Mouse (Mus musculus) mouse embryonic stem cell (cell line): ENCODE results near the gene S1pr4.

Experiments used
- in situ Hi-C, 2 experiments: fragments of 300-500 bp; cut with MboI; formaldehyde crosslinking; loops; 1 replicate in 1 of 2; 3 replicates in 1 of 2; pipeline ENCODE4 v1.14.3; 2019 to 2020; ENCODE audit warnings: low sequenced_read_pairs in 2 of 2, low pct_unique_long_range_greater_than_20kb in 1 of 2, mixed read lengths in 1 of 2; ENCODE audit not compliant: unreplicated experiment in 1 of 2

Gene S1pr4

DNA sequence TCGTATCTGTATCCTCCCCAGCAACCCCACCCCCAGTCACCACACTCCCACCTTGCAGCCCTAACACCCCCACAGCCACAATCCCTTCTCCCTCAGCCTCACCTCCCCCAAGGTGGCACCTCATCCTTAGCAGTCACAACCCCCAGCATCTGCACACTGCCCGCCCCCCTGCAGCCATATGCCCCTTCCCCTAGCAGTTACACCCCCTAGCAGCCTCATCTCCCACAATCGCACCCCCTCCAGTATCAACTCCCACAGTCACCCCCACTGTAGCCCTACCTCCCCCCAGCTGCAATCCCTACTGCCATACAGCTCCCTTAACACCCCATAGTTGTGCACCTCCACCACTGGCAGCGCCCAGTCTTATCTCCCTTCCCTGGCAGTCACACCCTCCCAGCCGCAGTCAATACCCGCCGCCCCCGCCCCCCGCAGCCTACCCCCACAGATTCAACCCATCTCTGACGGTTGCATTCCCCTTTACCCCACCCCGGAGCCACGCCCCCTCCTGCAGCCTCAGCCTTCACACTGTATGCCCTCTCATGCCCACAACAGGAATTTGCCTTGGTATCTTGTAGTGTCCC is 42.9 kb downstream of the S1pr4 start:
- in situ Hi-C loops: loop anchor here in 1 of 2 experiments (5.0 kb wide), 1 partner anchor 250 kb away; no protein-coding TSS in a partner anchor

DNA sequence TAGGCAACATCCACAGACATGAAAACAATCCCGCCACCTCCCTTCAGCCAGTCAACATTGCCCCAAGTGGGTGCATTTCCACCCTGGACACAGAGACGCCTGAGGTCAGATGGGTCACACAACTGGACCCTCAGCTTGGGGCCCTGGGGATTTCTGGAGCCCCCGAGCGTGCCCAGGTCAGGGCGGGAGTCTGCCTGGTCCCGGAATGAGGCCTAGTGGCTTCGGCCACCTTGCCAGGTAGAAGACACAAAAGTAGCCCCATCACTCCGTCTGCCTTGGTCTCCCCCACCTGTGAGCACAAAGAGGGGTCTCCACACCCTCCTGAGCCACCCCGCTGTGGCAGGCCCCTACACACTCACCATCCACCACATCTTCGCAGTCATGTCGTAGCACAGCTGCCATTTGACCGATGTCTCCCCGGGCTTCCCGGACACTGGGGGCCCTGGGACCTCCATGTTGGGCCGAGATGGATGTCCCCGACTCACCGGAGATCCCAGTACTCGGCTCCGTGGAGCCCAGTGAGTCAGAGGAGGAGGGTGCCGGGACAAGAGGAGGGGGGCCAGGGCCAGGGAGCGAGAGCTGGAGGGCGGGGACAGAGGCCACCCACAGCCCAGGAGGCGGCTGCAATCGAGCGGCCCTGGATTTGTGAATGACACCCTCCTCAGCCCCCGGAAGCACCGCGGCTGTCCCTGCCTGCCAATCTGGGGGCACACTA is 44.6 kb downstream of the S1pr4 start, which contains the start of gene Nfic:
Gene Nfic, minus strand, starts transcription at position 455 of the 715 bp plus-strand sequence.
- in situ Hi-C loops: loop anchor here in 1 of 2 experiments (5.0 kb wide), 1 partner anchor 248 kb away; no protein-coding TSS in a partner anchor

- in situ Hi-C loops: loop anchor here (5.0 kb wide), 2 partner anchors 57 to 62 kb away; partner anchors contain the start of gene Smim24 (in 1 of the 2)
These were observed 45.8 kb downstream of the S1pr4 start for GRCm38 (mm10) chr10:81454106-81454505.

DNA sequence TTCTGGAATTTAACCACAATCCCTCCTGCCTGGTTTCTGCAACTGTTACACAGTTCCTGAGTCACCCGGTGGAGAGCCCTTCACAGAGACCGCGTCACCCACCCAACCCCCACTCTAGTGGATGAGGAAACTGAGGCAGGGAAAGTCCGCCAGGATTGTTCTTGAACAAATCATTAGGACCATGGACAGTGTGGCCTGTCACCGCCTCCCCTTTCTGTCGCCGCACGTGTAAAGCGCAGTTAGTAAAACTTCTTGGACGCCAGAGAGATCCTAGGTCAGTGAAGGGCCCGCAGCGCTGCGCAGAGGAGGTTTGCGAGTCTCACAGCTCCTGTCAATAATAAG is 47.0 kb downstream of the S1pr4 start:
- in situ Hi-C loops: loop anchor here (5.0 kb wide), 2 partner anchors 56 to 61 kb away; partner anchors contain the start of gene Smim24 (in 1 of the 2)

GRCm38 (mm10) chr10:81452237-81452946 is 47.5 kb downstream of the S1pr4 start:
- in situ Hi-C loops: loop anchor here (5.0 kb wide), 2 partner anchors 55 to 60 kb away; partner anchors contain the start of gene Smim24 (in 1 of the 2)

DNA sequence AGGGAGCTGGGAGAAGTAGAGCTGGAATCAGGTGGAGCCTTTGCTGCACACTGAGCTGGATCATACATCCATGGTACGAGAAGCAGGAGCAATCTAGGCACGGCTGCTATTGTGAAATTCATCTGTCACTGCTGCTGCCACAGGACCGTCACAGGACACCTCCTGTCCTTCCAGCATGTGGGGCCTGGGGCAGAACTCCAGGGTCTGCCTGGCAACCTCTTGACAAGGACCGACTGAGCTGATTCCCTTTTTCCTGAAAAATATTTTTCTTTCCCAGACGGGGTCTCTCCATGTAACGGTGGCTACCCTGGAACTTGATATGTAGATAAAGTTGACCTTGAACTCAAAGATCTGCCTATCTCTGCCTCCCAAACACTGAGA is 48.6 kb downstream of the S1pr4 start:
- in situ Hi-C loops: loop anchor here (5.0 kb wide), 2 partner anchors 54 to 59 kb away; partner anchors contain the start of gene Smim24 (in 1 of the 2)

DNA sequence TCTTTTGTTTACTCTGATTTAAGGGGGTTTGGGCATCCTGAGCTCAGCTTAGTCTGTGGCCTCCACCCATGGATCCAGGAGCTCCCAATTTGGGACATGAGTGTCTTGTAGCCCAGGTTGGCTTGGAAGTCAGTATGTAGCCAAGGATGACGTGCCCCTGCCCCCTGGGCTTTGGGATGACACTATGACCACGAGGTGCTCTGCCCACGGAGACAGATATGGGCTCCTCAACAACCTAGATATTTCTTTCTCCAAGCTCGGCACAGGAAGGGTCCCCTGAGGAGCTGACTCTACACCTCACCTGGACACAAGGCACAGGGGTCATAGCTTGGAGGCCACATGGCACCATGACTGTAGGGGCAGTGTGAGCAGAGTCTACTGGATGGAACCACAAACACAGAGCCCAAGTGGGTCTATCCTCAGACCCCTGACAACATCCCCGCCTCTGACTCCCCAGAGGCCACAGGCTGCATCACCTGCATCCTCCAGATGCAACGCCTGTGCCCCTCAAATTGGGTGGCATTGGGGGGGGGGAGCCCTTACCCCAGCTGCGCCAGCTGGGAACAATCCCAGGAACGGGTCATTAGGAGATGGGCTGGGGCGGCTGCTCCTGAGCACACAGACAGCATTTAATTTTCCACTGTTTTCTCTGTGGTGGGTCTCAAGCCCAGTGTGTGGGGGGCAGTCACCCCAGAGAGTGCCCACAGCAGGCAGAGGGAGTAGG is 49.1 kb downstream of the S1pr4 start:
- in situ Hi-C loops: loop anchor here (5.0 kb wide), 2 partner anchors 54 to 59 kb away; partner anchors contain the start of gene Smim24 (in 1 of the 2)

DNA sequence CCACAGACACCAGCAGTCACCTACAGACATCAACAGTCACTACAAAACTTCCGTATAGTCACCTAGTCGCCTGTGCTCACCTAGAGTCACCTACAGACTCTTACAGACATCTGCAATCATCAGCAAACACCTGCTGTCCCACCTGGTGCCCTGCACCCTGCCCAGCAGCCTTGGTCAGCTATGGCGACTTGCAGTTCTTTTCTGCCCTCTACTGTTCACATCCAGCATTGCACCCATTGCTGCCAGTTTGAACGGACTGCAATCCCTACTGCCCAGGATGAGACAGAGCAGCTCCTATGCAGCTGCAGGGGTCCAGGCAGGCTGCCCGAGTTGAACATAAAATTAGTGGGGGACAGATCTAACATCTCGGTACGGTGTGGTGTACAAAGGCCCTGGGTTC is 49.8 kb downstream of the S1pr4 start:
- in situ Hi-C loops: loop anchor here (5.0 kb wide), 2 partner anchors 53 to 58 kb away; partner anchors contain the start of gene Smim24 (in 1 of the 2)
